Mouse (Mus musculus) heart, postnatal 36 days (tissue): ENCODE measurements around the gene Cdk15. TPM values are rescaled to one million over a fixed set of nuclear protein-coding genes. Genes with fewer than 3 reads are reported as not detected.

Experiments
- DNase-seq, 2 experiments: peaks; one replicate each; pipeline ENCODE4 v3.0.0; 2021 to 2022
- intact Hi-C: fragments of 180-260 bp; cut with DNase I; formaldehyde crosslinking; loops from one replicate; pipeline ENCODE4 v1.15.1; 2025
- total RNA-seq, 2 experiments: library from RNA; stranded (reverse); gene quantifications; 2 replicates each; pipeline ENCODE4 v1.2.3; 2021

Cdk15 gene
- total RNA-seq, result not detected

DNA sequence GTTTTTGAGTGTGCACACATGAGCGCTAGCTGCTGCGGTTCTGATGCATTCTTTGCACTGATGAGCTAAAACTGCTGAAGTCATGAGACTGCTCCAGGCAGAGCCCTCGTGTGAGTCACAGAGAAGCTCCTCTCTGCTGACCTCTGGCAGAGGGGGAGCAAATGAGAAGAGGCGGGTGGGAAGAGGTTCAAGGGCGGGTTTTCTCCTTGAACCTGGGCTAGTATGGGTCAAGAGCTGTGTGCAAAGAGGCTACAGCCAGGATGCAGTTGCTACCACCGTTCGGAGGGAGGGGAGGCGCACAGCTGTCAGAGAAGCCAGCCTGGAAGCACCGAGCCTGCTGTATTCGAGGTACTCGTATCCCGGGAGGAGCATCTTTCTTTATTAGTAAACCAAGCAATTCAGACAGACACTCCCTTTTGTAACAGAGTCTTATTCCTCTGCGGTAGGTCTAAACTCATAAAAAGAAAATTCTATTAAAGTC, at the start of gene Cdk15:
Cdk15 (plus strand) TSS at position 156 of the 481 bp plus-strand sequence.
- DNase-seq, result no peak
- intact Hi-C loops, result no loop called here

DNA sequence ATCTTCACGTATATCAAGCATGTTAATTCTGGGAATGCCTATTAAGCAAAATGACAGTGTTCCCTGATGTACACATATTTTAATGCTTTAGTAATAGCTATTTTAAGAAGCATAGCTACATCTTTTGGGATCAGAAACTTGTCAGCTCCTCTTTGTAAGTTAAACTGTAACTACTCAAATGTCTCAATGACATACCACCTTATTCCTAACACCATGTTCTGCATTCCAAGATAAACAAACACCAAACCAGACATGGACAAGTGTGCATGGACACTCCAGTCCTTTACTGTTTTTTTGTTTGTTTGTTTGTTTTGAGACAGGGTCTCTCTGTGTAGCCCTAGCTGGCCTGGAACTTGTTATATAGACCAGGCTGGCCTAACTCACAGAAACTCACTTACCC, 48.4 kb upstream of the Cdk15 start:
- intact Hi-C loops, result no loop called here
- DNase-seq, result no peak

DNA sequence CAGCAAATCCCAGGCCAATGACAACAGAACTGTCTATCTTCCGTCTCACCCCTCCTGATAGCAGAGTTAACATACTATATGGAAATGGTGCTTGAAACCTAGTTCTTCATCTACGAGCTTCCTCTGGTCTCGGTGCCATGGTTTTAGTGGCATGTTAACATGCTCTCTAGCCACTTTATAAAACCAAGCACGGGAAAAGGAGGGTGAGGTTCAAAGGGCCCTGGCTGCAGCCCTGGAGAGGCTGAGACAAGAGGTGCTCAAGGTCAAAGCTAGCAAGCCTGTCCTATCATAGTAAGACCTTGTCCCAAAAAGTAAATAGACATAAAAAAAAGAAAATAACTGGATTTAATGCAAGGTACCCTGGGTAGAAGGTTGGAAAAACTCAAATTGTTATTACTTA, 45.1 kb upstream of the Cdk15 start:
- intact Hi-C loops, result no loop called here
- no peak for DNase-seq

DNA sequence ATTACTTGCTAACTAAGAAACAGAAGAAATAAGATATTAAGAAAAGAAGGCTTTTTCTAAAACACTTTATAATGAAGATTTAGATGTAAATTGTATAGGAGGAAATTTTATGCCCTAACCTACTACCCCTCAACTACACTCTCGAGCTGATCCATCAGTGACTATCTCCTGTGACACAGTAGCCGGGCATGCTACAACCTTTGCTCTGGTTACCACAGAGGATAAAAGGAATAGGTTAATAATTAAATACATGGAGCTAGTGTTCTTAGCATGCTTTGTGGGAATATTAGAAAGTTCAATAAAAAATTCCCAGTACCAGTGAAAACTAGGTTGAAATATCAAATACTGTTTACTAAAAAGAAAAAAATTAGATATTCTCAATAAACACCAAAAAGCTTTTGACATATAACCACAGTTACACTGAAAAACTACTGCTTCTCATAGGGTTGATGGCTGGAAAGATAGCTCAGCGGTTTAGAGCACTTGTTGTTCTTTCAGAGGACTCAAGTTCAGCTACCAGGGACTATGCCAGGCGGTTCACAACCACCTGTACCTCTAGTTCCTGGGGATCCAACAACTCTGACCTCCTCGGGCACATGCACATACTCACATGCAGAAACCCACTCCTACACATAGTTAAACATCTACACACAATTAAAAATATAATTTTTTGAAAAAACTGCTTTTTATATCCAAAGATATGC, 44.5 kb upstream of the Cdk15 start:
- intact Hi-C loops, result no loop called here
- no peak for DNase-seq

DNA sequence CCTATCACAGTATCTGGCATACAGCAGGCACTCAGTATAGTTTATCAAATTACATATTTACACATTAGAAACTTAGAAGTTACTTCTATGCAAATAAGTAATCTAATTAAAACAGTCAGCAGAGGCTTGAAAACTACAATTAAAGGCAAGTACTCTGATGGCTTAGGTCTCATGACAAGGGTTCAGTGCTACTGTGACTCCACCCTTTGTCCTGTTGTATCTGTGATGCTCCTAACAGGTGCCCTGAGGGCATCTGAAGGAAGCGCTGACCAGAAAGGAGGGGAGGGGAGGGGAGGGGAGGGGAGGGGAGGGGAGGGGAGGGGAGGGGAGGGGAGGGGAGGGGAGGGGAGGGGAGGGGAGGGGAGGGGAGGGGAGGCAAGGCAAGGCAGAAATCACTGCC, 43.8 kb upstream of the Cdk15 start:
- intact Hi-C loops, result no loop called here
- DNase-seq, result no peak

DNA sequence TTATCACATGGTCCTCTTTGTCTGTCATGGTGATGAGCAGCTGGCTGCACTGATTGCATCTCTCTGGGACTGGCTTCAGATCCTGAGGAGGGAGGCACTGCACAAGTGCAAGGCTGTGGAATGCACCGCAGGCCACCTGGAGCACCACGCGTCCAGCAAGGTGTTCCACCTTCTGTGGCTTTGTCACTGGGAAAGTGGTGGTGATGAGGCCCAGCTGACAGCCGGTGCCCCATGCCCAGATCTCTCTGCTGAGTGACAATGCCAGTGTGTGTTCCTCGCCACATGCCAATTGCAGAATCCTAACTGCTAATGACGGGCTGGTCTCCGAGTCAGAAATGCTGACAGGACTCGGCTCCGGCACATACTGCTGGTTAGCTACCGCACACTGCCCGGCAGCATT, 41.3 kb upstream of the Cdk15 start:
- intact Hi-C loops, result no loop called here
- DNase-seq, result no peak

DNA sequence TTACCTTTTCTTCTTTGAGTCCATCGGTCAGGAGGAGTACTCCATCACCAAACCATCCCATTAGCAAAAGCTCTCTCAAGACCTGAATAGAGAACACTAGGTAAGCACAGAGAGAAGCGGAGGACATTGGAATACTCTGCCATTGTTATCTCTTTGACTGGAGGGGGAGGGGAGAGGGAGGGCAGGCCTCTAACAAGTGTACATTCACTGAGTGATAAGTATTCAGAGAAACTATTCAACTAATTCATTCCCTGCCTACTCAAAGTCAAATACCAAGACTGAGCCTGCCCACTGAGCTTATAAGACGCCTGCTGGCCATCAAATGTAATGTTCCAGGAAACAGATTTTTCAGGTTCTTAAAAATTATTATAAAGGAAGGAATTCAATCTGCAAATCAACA, 36.3 kb upstream of the Cdk15 start:
- intact Hi-C loops, result no loop called here
- DNase-seq, result no peak

DNA sequence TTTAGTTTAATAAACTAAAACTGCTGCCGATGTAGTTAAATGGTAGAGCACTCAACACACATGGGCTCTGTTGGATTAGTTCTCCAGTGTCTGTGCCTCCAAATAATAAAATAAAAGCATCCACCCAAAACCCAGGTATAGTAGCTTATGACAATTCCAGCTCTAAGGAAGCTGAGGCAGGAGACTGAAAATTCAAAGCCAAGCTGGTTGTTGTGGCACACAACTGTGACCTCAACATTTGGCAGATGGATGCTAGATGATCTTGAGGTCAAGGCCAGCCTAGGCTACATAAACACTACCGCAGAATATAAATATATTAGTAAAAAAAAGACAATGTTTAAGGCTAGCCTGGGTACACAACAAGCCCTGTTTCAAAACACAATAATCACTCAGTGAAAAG, 35.1 kb upstream of the Cdk15 start:
- intact Hi-C loops, result no loop called here
- DNase-seq, result no peak

DNA sequence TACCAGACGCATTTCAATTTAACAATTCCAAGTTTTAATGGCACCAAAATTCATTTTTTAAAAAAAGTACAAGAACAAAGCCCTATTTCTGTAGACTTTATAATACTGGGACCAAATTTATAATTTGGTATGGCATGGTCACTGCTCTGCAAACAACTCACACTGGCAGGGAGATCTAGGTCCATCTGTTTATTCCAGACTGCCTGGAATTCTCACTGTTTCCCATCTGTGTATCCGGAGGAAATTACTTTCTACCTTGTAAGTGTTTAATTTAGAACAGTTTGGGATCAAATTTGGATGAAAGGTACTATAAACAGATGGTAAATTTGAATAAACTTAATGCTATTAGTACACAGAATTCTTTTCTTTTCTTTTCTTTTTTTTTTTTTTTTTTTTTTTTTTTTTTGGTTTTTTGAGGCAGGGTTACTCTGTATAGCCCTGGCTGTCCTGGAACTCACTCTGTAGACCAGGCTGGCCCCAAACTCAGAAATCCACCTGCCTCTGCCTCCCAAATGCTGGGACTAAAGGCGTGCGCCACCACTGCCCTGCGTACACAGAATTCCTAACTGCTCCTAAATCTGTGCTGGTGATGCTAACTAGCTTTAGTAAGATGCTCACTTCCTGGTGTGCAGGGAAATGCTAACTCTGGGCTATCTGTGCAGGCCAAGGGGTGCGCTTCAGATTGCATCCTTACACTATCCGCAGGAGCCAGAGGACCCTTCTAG, 34.4 kb upstream of the Cdk15 start:
- DNase-seq, result no peak
- intact Hi-C loops, result no loop called here

DNA sequence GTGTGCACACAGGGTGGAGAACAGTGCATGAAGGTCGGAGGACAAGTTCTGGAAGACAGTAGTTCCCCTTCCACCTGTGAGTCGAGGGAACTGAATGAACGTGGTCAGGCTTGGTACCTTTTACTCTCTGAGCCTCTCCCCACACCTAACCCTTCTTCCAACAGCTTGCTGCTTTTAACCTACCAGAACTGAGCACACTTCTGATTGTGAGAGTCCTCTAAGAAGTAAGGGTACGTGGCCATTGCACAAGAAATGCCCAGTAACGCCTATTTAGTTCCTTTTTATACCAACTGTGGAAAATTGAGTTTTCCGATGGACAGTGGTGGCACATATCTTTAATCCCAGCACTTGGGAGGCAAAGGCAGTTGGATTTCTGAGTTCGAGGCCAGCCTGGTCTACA, 28.2 kb upstream of the Cdk15 start:
- intact Hi-C loops, result no loop called here
- no peak for DNase-seq

DNA sequence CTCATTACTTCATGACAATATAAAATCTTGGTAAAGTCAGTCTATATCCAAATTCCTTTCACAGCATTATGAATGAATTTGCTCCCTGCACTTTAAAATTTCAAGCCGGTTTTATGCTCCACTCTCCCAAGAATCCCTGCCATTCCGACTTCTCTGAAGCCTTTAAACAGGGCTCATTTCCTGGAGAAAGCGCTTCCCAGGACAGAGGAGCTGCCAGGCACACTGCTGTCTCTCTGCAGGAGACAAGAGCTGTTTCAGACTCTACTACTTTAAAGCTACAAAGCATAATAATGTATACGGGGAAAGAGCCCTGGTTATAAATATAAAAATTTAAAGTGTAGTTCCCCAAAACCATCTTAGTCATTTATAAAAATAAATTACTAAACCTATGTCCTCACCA, 27.5 kb upstream of the Cdk15 start:
- DNase-seq, result no peak
- intact Hi-C loops, result no loop called here

DNA sequence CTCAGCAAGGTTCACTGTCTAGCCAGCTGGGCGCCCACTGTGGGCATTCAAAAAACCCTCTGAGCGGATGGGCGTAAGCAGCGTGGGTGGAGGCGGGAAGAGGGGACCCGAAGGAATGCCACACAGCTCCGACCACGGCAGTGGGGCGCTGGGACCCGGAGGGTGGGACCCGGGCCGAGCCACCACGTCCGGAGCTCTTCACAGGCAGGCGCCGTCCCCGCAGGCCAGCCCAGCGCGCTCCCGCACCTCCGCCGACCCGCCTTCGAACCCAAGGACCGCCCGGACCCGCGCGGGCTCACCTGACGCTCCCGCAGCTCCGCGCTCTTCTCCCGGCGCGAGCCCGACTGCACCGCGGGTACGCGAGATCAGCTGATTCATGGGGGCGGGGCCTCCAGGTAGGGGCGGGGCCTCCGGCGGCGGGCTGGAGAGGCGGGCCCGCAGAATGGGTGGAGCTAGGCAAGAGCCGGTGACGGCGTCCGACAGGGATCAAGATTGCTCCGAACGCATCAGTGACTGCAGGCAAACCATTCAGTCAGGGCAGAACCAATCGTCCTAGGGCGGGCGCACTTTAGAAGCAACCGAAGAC, 19.8 kb upstream of the Cdk15 start, which contains the start of gene Als2:
Als2 (minus strand) TSS at position 376 of the 586 bp plus-strand sequence.
- intact Hi-C loops, result loop anchor here (5.0 kb wide), 2 partner anchors 225 to 465 kb away; no protein-coding TSS in a partner anchor
- DNase-seq, result peak; percentile 98 to 100

DNA sequence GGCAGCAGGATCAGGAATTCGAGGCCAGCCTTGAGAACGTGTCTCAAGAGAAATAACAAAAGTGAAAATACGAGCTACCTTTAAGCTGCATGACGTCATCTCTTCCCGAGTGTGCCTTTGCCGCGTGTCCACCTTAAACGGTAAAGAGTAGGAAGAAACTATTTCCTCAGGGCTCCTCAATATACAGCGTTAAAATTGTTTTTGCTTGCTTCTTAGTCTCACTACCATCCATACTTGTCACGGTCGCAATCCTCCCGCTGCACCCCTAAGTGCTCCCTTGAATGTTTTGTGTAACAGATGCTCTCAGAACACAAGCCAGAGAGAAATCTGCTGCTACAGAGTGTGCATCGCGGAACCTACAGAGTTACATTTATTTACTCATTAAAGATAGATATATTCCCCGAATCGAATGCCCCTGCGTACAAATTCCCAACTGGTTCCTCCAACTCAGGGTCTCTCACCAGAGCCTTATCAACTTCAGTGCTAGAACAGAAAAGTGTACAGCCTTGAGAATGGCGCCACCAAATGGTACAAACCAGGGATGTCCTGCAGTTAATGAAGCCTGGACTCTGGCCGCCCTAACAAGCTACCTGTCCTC, 19.0 kb upstream of the Cdk15 start:
- intact Hi-C loops, result loop anchor here (1.0 to 5.0 kb wide), 4 partner anchors 93 to 465 kb away; no protein-coding TSS in a partner anchor
- DNase-seq, result peak; percentile 65

DNA sequence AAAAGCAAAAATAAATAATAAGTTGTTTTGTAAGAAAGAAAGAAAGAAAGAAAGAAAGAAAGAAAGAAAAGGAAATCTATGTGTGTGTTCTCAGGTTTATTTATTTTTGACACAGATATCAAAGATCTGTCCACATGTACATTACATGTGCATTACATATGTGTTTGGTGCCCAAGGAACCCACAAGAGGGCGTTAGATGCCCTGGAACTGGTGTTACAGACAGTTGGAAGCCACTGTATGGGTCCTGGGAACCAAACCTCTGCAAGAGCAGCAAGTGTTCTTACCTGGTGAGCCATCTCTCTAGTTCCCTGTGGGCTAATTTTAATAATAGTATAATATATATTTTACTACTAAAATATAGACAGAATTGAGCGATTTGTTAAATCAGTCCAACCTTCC, 12.9 kb upstream of the Cdk15 start:
- intact Hi-C loops, result no loop called here
- no peak for DNase-seq

DNA sequence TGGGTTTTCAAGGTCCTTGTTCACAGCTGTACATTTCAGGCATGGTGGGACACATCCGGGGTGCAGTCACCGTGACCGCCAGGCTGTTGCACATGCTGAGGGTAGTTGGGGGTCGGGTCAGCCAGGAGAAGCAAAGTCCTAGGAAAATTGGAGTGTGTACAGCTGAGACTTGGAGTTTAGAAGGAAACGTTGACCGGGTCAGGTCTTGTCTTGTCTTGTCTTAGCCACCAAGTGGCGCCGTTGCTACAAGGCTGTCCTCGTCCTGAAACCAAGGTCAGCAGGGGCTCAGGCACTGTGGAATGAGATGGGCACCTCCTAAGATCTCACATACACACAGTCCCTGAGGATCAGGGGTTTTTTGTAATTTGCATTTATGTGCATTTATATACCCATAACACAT, 9.1 kb upstream of the Cdk15 start:
- DNase-seq, result peak; percentile 29 to 48
- intact Hi-C loops, result loop anchor here (1.0 to 5.0 kb wide), 2 partner anchors 335 to 376 kb away; no protein-coding TSS in a partner anchor

DNA sequence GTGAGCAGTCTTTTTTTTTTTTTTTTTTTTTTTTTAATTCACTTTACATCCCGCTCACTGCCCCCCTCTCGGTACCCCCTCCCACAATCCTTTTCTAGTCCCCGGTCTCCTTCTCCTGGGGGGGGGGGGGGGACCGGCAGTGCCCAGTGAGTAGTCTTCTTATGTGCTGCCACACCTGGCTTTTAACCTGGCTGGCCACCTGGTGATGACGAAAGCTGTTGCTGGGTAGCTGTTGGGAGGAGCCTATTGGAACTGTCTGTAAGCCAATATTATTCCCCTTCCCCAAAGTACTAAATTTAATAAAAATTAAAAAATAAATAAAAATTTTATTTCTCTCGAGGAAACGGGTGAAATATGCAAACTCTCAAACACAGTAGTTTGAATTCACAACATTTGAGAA, 3.9 kb upstream of the Cdk15 start:
- no peak for DNase-seq
- intact Hi-C loops, result no loop called here

DNA sequence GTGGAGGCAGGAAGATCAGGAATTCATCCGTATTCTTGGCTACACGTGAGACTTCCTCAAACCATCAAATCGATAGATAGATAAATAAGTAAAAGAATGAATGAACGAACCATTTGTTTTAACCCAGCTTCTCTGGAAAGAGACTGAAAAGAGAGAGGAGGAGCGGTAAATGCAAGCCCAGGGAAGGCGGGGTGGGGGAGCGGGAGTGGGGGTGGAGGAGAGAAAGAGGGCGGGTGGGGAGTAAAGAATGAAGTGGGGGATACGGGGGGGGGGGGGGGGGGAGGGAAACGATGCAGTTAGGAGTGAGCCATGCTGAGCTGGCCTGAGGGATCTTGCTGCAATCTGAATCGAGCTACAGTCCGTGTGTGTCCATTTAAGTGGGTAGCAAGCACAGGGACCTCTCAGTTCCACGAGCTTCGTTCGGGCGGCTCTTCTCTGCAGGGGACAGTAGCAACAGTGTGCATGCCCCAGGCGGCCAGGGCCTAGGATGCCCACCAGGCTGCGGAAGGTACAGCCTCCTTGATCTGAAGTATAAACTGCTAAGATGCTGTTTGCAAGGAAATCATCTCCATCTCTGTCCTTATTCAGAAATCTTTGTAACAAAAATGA, 3.3 kb upstream of the Cdk15 start:
- intact Hi-C loops, result no loop called here
- no peak for DNase-seq

DNA sequence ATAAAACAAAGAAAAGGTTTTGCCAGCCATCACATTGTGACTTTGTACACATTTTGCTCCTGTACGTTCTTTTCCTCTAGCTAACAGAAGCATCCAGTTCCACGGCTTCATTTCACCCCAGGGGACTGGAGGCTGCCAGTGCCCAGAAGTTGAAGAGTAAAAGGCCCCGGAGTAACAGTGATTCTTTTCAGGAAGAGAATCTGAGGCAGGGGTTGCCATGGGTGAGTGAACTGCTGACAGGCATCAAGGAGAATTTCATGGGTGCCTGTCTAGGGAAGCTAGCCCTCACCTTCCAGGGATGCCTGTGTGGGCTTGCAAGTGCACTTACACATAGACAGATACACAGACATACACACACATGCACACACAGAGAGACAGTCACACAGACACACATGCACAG, 1.0 kb downstream of the Cdk15 start:
- intact Hi-C loops, result no loop called here
- no peak for DNase-seq

DNA sequence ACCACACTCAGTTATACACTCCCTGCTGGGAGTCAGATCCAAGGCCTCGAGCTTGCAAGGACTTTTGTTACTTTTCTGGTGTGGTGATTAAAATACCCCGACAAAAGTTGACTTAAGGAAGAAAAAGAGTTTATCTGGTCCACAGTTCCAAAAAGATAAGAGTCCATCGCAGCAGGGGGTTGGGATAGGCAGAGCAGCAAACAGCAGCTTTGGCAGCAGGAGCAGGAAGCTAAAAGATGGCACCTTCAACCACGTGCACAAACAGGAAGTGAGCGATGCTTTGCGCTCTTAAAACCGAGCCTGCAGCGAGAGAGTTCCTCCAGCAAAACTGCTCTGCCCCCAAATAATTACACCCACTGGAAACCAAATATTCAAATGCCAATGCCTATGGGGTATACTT, 12.2 kb downstream of the Cdk15 start:
- no peak for DNase-seq
- intact Hi-C loops, result no loop called here

DNA sequence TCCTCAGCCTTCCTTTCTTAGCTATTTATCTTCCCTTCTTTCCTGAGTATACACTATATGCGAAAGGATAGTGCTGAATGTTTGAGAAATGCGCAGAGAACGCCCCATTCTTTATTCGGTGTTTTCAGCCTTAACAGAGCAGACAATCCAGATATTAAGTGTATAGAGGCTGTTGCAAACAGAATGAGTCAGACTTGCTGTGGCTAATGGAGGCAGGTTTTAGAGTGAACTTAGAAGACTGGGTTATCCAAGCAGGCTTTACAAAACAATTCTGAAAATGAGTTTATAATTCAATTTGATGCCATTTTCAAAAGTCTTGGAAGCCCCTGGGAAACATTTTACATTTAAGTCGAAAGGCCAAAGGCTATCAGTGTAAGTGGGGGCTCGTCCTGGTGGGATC, 12.8 kb downstream of the Cdk15 start:
- intact Hi-C loops, result no loop called here
- no peak for DNase-seq
